In genomic region chr11:3382602-3383594, GRCm38 (mm10) we compare ENCODE assay signal across 14 mouse cellular contexts. TPM values are rescaled to one million over a fixed set of nuclear protein-coding genes. Genes with fewer than 3 reads are reported as not detected.
DNase-seq lines count a peak whose midpoint lies in the region; ATAC-seq and TF ChIP-seq lines count a peak whose summit lies in the region.
"Had no signal": no experiment of that assay in that cellular context is flagged by ENCODE, and none has a peak within 500 bp of the region (broad histone marks: within the 10 kb centered on the region; RNA-seq: fewer than 3 reads in every experiment).

No protein-coding gene starts in this region.

- H3K4me2 ChIP-seq in forebrain, embryonic 14.5 days (ENCODE audit: low read length): no peak overlapping the region
- no peak overlapping the region for H3K4me2 ChIP-seq in forebrain, embryonic 15.5 days (replicated peaks)
- H3K4me2 ChIP-seq: hindbrain, embryonic 15.5 days had no signal

- CTCF ChIA-PET in Patski (lab: Charles Lee): interaction anchor here (0.7 to 1.3 kb wide), 4 partner anchors 8 to 12 kb away, joined by 3 read pairs; no protein-coding TSS in a partner anchor

- peak; percentile 38 for TF ChIP-seq CTCF in Patski (IDR thresholded peaks at IDR 0.05)

- intact Hi-C loops in heart, postnatal 14 days (cut with DNase I): loop anchor here (10.0 kb wide), 1 partner anchor 402 kb away; no protein-coding TSS in a partner anchor
- intact Hi-C loops in left cerebral cortex, postnatal 14 days (cut with DNase I): no loop called here

- no peaks in the 10 kb centered on the region; the same call in 1 of the 2 replicates for H3K36me3 ChIP-seq in forebrain, embryonic 14.5 days (ENCODE audit: control insufficient read depth, insufficient read depth, low read length)
- H3K36me3 ChIP-seq in forebrain, embryonic 15.5 days: 0 out of 2 replicates have a peak, but pooled peaks cover 5% of the 10 kb centered on the region
- H3K36me3 ChIP-seq: hindbrain, embryonic 15.5 days had no signal

- 60% methylated on average over 5 of the region's 5 CpGs for WGBS in forebrain, embryonic 14.5 days
- WGBS in forebrain, embryonic 15.5 days: 54% methylated on average over 5 of the region's 5 CpGs

- no peak overlapping the region for H3K9ac ChIP-seq in forebrain, embryonic 14.5 days (ENCODE audit: low read length)
- H3K9ac ChIP-seq in forebrain, embryonic 15.5 days (replicated peaks): no peak overlapping the region
- H3K9ac ChIP-seq: hindbrain, embryonic 15.5 days had no signal

- no peaks in the 10 kb centered on the region for H3K27me3 ChIP-seq in forebrain, embryonic 14.5 days (replicated peaks; ENCODE audit: control insufficient read depth, insufficient read depth, low read length)
- no peaks in the 10 kb centered on the region for H3K27me3 ChIP-seq in forebrain, embryonic 15.5 days
- no peaks in the 10 kb centered on the region for H3K27me3 ChIP-seq in Patski
- H3K27me3 ChIP-seq: hindbrain, embryonic 15.5 days had no signal

- no peak overlapping the region for H3K4me3 ChIP-seq in forebrain, embryonic 14.5 days (ENCODE audit: low read depth, low read length)
- H3K4me3 ChIP-seq in forebrain, embryonic 15.5 days: no peak overlapping the region
- H3K4me3 ChIP-seq: embryonic facial prominence, embryonic 10.5 days; hindbrain, embryonic 15.5 days had no signal

- POLR2A ChIA-PET in Patski (lab: Charles Lee): interaction anchor here (1.3 kb wide), 1 partner anchor 11 kb away, joined by 4 read pairs; no protein-coding TSS in a partner anchor

- in situ Hi-C loops in Patski (cut with MboI; ENCODE audit: low pct_unique_long_range_greater_than_20kb): no loop called here

- DNase-seq in forebrain, embryonic 14.5 days (ENCODE audit: low spot score): no peak
- peak; percentile 27 for DNase-seq in lung, postnatal 36 days
- no peak for DNase-seq in lung, postnatal 10 days
- DNase-seq in Patski (ENCODE audit: low read depth, low spot score): no peak
- DNase-seq in heart, postnatal 14 days: no peak
- DNase-seq in left cerebral cortex, postnatal 14 days (ENCODE audit: low spot score in 2 of 2): no peak
- DNase-seq: gastrocnemius, postnatal 10 days; layer of hippocampus, postnatal 36 days; lung, adult 18-20 months; right cerebral cortex, postnatal 25 days had no signal

- H3K27ac ChIP-seq in forebrain, embryonic 14.5 days (ENCODE audit: low read depth, low read length): 0 out of 2 replicates have a peak overlapping the region, but pooled peaks have one; percentile 24
- no peak overlapping the region for H3K27ac ChIP-seq in forebrain, embryonic 15.5 days (replicated peaks)
- H3K27ac ChIP-seq: embryonic facial prominence, embryonic 10.5 days; hindbrain, embryonic 15.5 days had no signal

- no peaks in the 10 kb centered on the region for H3K9me3 ChIP-seq in forebrain, embryonic 14.5 days (replicated peaks; ENCODE audit: control insufficient read depth, low read length)
- H3K9me3 ChIP-seq in forebrain, embryonic 15.5 days: no peaks in the 10 kb centered on the region
- H3K9me3 ChIP-seq: hindbrain, embryonic 15.5 days had no signal

- ATAC-seq in forebrain, embryonic 14.5 days: 0 out of 2 replicates have a peak, but pooled peaks have one; percentile 40
- ATAC-seq in forebrain, embryonic 15.5 days (replicated peaks): no peak
- ATAC-seq in Patski: no peak
- ATAC-seq in monocyte, adult 5-6 weeks (replicated peaks; ENCODE audit: insufficient number of reproducible peaks, low FRiP score, low TSS enrichment, poor library complexity, severe bottlenecking): 0 out of 2 replicates have a peak, but pooled peaks have one; percentile 14

- no peaks in the 10 kb centered on the region for H3K4me1 ChIP-seq in forebrain, embryonic 14.5 days (ENCODE audit: control insufficient read depth, insufficient read depth, low read length)
- no peaks in the 10 kb centered on the region for H3K4me1 ChIP-seq in forebrain, embryonic 15.5 days
- H3K4me1 ChIP-seq: embryonic facial prominence, embryonic 10.5 days had no signal

RNA-seq across cellular contexts. Expression of gene Limk2, which starts 26.1 kb away (rescaled TPM):
- 88.4 and 102 TPM in 2 replicates for polyA plus RNA-seq in forebrain, embryonic 14.5 days (2014; fragmentation: Nextera tagmentation; extraction: Ambion mirVana)
- 98.1 and 103 TPM in 2 replicates for polyA plus RNA-seq in forebrain, embryonic 15.5 days (2015; fragmentation: Nextera tagmentation; extraction: Ambion mirVana)
- 38.5 TPM for polyA plus RNA-seq in Patski (2021)
- total RNA-seq in monocyte, adult 5-6 weeks (2017): 19.9 to 43.2 TPM (median 21.4 TPM) in 3 replicates
- total RNA-seq in heart, postnatal 14 days (2021): 10 to 100 TPM; 21.6 to 24.9 TPM
- total RNA-seq in left cerebral cortex, postnatal 14 days (2021): 100 to 1,000 TPM; 101 to 104 TPM

RNA-seq across cellular contexts. Expression of gene Pik3ip1, which starts 52.7 kb away (rescaled TPM):
- 27.8 TPM in 2 replicates for polyA plus RNA-seq in forebrain, embryonic 14.5 days (2014; fragmentation: Nextera tagmentation; extraction: Ambion mirVana)
- polyA plus RNA-seq in forebrain, embryonic 15.5 days (2015; fragmentation: Nextera tagmentation; extraction: Ambion mirVana): 34.4 and 36.6 TPM in 2 replicates
- 24.7 TPM for polyA plus RNA-seq in Patski (2021)
- total RNA-seq in monocyte, adult 5-6 weeks (2017): 17.3 to 18.3 TPM (median 18.0 TPM) in 3 replicates
- total RNA-seq in heart, postnatal 14 days (2021): 10 to 100 TPM; 34.0 to 39.8 TPM
- total RNA-seq in left cerebral cortex, postnatal 14 days (2021): 10 to 100 TPM; 25.7 to 26.5 TPM

Comparison
In these comparisons a context has a peak if more than half of its experiments do, and no peak if none do; other contexts are left out.
1. ATAC-seq: peak in forebrain, embryonic 14.5 days (single experiment) and monocyte, adult 5-6 weeks (single experiment); none in forebrain, embryonic 15.5 days (single experiment) and Patski (single experiment).